Mouse (Mus musculus) liver, embryonic 18 days (tissue): ENCODE results near the gene Ankrd17. TPM values are rescaled to one million over a fixed set of nuclear protein-coding genes. Genes with fewer than 3 reads are reported as not detected.

ENCODE experiments used
- polyA plus RNA-seq: library from polyadenylated mRNA; depleted of rRNA; stranded (reverse); fragments of >200 nt; gene quantifications from 2 replicates; pipeline ENCODE4 v1.2.3, GENCODE M21; 2012; rRNA removed

The Ankrd17 gene
- 14.2 and 16.2 TPM in 2 replicates for polyA plus RNA-seq

DNA sequence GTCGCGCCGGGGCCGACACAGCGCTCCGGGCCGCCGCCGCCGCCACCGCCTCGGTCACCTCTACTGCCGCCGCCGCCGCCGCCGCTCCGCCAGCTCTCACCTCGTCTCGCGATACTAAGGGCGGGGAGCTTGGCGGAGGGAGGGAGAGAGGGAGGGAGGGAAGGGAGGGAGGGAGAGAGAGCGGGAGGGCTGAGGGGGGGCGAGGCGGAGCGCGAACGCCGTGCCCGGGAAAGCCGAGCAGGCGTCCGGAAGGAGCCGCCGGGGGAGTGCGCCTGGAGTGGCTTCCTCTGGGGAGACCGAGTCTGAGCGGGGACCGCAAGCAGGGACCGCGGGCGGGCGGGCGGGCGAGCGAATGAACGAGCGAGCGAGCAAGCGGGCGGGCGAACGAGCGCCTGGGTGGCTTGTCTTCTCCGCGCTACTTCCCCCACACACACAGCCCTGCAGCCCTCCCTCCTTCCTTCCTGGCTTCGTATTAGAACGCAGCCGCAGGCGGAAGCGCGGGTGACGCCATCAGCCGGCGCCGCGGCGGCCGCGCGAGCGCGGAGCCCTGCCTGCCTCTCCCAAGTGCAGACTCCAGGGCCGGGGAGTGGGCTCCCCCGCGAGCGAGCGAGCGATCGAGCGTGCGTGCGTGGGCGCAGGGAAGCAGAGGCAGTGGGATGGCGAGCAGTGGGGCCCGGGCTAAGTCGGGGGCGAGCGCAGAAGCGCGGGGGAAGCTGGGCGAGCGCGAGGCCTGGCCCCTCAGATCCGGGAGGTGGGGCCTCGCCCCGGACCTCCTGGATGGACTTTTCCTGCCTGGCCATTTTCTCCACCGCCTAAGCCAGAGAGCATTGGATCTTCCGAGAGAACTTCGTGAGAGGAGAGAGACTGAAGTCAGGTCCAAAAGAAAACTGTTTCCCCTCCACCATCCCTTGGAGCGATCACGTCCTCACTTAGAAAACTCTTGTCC is at the start of gene Ankrd17:
Gene Ankrd17 (minus strand): TSS at position 457 of the 946 bp plus-strand sequence.

GRCm38 (mm10) chr5:90367067-90367303 is 608 bp upstream of the Ankrd17 start, which contains the start of gene Gm9958:
Gene Gm9958, plus strand, starts transcription at chr5:90367204.

GRCm38 (mm10) chr5:90223534-90224381 is 142.6 kb downstream of the Ankrd17 start, which contains the start of gene Cox18:
Gene Cox18, minus strand, starts transcription at chr5:90224001.

Other genes with a start within 250 kb of the Ankrd17 start
- 4.8 and 5.6 TPM in 2 replicates for gene Cox18, start 142.6 kb downstream of the Ankrd17 start, polyA plus RNA-seq
- gene Gm9958, start 627 bp upstream of the Ankrd17 start, polyA plus RNA-seq: 1.5 TPM in 2 replicates
- gene Alb, start 94.3 kb upstream of the Ankrd17 start, polyA plus RNA-seq: 84,003 and 86,445 TPM in 2 replicates
- 24,422 and 24,674 TPM in 2 replicates for gene Afp, start 124.2 kb upstream of the Ankrd17 start, polyA plus RNA-seq
- gene Afm, start 152.4 kb upstream of the Ankrd17 start, polyA plus RNA-seq: 36.1 and 45.8 TPM in 2 replicates
- 6.7 and 9.2 TPM in 2 replicates for gene 5830473C10Rik, start 194.5 kb upstream of the Ankrd17 start, polyA plus RNA-seq